Mouse (Mus musculus) intestine, postnatal 0 days (tissue): ENCODE measurements around the gene Npb. TPM values are rescaled to one million over a fixed set of nuclear protein-coding genes. Genes with fewer than 3 reads are reported as not detected.
A peak's percentile ranks its signal among the peaks of the same experiment; 100 is the strongest.

ENCODE experiments used
- ATAC-seq: fragments of 200-750 bp; cut with Nextera tagmentation; 2 replicates; pipeline ENCODE4 v1.8.0; 2017; ENCODE audit warnings: mild to moderate bottlenecking, moderate TSS enrichment, moderate library complexity
- H3K27ac ChIP-seq: fragments of 300-500 bp; sonication (generic); 2 replicates; pipeline ENCODE4 v1.5.1; 2014; ENCODE audit warnings: mild to moderate bottlenecking, low read depth, low read length, moderate library complexity
- H3K27me3 ChIP-seq: fragments of 300-500 bp; sonication (generic); replicated peaks from 2 replicates; pipeline ENCODE4 v1.6.1; 2014; ENCODE audit warnings: low read length, mixed read lengths; ENCODE audit not compliant: control insufficient read depth, insufficient read depth
- H3K36me3 ChIP-seq: fragments of 300-500 bp; sonication (generic); 2 replicates; pipeline ENCODE4 v1.6.1; 2014; ENCODE audit warnings: mild to moderate bottlenecking, moderate library complexity; ENCODE audit not compliant: control insufficient read depth, insufficient read depth
- H3K4me1 ChIP-seq: fragments of 300-500 bp; sonication (generic); replicated peaks from 2 replicates; pipeline ENCODE4 v1.6.1; 2014; ENCODE audit warnings: antibody characterized with exemption, low read length, mixed read lengths; ENCODE audit not compliant: control insufficient read depth, insufficient read depth
- H3K4me2 ChIP-seq: fragments of 300-500 bp; sonication (generic); replicated peaks from 2 replicates; pipeline ENCODE4 v1.6.1; 2014; ENCODE audit warnings: low read depth, mild to moderate bottlenecking, moderate library complexity
- H3K4me3 ChIP-seq: fragments of 300-500 bp; sonication (generic); 2 replicates; pipeline ENCODE4 v1.5.1; 2014; ENCODE audit warnings: low read depth, low read length
- H3K9ac ChIP-seq: fragments of 300-500 bp; sonication (generic); 2 replicates; pipeline ENCODE4 v1.6.1; 2014; ENCODE audit warnings: mild to moderate bottlenecking, low read depth, low read length
- H3K9me3 ChIP-seq: fragments of 300-500 bp; sonication (generic); 2 replicates; pipeline ENCODE4 v1.6.1; 2016; ENCODE audit warnings: mixed run types; ENCODE audit not compliant: control insufficient read depth
- CTCF ChIP-seq: sonication (generic); IDR thresholded peaks from 2 replicates; pipeline ENCODE4 v1.5.1; 2016; ENCODE audit warnings: low read depth, mild to moderate bottlenecking, control low read depth, antibody characterized with exemption, moderate library complexity
- WGBS: fragments of 180-500 bp; shearing (Covaris S2); extraction: QIAGEN DNeasy Blood & Tissue Kit; methylation state at CpG from one replicate; pipeline ENCODE4 v1.1.7; 2014; 5-methylcytosine and 5-hydroxymethylcytosine counted together
- polyA plus RNA-seq: library from polyadenylated mRNA; unstranded; fragments of >200 nt; fragmentation: Nextera tagmentation; extraction: Ambion mirVana; gene quantifications from 2 replicates; pipeline ENCODE4 v1.2.1, GENCODE M21; 2015

The Npb gene
- polyA plus RNA-seq, 1 experiment from 2014 or later = 3.4 TPM

DNA sequence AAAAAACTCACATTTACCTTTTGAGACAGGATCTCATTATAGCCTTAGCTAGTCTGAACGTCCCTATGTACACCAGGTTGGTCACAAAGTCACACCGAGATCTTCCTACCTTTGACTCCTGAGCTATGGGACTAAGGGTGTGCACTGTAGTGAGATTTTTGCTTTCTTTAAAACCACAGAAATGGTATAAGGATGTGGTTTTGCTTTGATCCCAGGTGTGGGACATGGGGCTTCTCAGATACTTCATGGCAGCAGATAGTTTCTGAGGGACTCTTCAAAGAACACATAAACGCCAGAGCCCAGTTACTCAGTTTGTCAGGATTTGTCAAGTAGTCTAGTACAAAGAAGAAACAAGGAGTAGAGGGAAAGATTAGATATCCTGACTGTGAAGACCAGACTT is 7.6 kb upstream of the Npb start:
- Histone ChIP-seq H3K4me3 (no peak overlapping the region), H3K36me3 (peaks cover 34% of the 10 kb centered on the region), H3K9me3 (no peaks in the 10 kb centered on the region), H3K4me1 (0 out of 2 replicates have a peak, but pooled peaks cover 6% of the 10 kb centered on the region), H3K4me2 (no peak overlapping the region), H3K27me3 (no peaks in the 10 kb centered on the region), H3K9ac (no peak overlapping the region), H3K27ac (no peak overlapping the region)
- ATAC-seq = no peak
- TF ChIP-seq CTCF = no peak
- 87% methylated on average over 3 of the region's 3 CpGs for WGBS

DNA sequence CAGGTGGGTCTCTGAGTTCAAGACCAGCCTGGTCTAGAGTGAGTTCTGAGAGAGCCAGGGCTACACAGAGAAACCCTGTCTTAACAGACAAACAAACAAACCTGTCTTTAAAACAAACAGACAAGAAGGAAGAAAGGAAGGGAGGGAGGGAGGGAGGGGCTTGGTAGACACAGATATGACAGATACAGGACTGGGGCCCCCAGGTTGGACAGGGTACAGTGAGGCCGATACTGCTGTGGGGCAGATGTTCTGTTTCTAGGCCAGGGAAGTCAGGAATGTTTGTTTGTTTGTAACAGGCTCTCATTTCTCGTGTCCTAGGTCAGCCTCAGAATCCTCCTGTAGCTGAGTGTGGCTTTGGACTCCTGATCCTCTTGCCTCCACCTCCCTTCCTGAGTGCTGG is 4.7 kb upstream of the Npb start:
- H3K9ac ChIP-seq = no peak overlapping the region
- peaks cover 31% of the 10 kb centered on the region for H3K36me3 ChIP-seq
- no peaks in the 10 kb centered on the region for H3K27me3 ChIP-seq

DNA sequence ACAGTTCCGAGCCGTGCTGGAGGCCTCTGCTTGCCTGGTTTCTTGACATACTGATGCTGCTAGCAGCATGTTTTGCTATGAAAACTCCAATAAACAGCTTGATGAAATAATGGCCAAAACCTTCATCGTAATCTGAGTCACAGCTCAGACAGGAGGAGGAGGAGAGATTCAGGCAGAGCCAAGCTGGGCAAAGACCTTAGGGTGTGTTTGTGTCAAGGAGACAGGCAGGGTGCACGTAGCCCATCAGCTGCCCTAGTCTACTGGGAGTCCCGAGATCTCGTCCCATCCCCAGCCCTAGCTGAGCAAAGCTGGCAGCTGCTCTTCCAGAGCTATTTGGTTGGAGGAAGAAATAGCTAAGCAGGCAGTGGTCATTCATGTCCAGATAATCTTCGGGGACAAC is 2.6 kb upstream of the Npb start:
- no peak for ATAC-seq
- H3K9ac ChIP-seq = no peak overlapping the region
- no peaks in the 10 kb centered on the region for H3K9me3 ChIP-seq
- no peak overlapping the region for H3K27ac ChIP-seq
- H3K36me3 ChIP-seq = peaks cover 41% of the 10 kb centered on the region
- H3K4me1 ChIP-seq = no peaks in the 10 kb centered on the region; the same call in 1 of the 2 replicates
- no peak overlapping the region for H3K4me2 ChIP-seq
- TF ChIP-seq CTCF = no peak
- no peaks in the 10 kb centered on the region for H3K27me3 ChIP-seq
- 87% methylated on average over 7 of the region's 7 CpGs for WGBS
- H3K4me3 ChIP-seq = no peak overlapping the region

More for the DNA sequence above, 4.7 kb upstream of the Npb start:
- TF ChIP-seq CTCF = no peak
- ATAC-seq = no peak
- 52% methylated on average over 2 of the region's 2 CpGs for WGBS
- Histone ChIP-seq H3K4me2 (no peak overlapping the region), H3K4me3 (no peak overlapping the region), H3K9me3 (no peaks in the 10 kb centered on the region), H3K4me1 (peaks cover 6% of the 10 kb centered on the region; the same call in 1 of the 2 replicates), H3K27ac (no peak overlapping the region)

DNA sequence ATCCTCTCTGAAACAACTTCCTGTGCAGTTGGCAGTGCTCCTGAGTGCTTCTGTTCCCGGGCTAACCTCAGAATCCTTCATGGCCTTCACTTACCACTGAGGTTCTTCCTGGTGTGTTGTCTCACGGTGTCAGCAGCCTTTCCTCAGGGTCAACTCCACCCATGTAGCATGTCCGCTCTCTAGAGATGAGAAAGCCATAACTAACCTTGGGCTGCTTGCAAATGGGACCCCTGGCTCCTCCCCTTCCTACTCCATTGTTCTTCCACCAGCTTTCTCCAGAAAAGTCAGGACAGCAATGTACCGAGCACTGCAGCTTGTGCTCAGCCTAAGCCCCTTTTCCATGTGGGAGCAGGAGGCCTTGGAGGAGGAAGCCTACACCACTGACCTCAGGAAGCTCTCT is 1.5 kb upstream of the Npb start:
- TF ChIP-seq CTCF = no peak
- ATAC-seq = no peak
- Histone ChIP-seq H3K4me2 (no peak overlapping the region), H3K27ac (0 out of 2 replicates have a peak overlapping the region, but pooled peaks have one; percentile 15), H3K9me3 (no peaks in the 10 kb centered on the region), H3K4me1 (no peaks in the 10 kb centered on the region; the same call in 1 of the 2 replicates), H3K4me3 (no peak overlapping the region), H3K9ac (no peak overlapping the region), H3K36me3 (peaks cover 52% of the 10 kb centered on the region), H3K27me3 (no peaks in the 10 kb centered on the region)
- whole genome bisulfite sequencing = 69% methylated on average over 4 of the region's 4 CpGs

DNA sequence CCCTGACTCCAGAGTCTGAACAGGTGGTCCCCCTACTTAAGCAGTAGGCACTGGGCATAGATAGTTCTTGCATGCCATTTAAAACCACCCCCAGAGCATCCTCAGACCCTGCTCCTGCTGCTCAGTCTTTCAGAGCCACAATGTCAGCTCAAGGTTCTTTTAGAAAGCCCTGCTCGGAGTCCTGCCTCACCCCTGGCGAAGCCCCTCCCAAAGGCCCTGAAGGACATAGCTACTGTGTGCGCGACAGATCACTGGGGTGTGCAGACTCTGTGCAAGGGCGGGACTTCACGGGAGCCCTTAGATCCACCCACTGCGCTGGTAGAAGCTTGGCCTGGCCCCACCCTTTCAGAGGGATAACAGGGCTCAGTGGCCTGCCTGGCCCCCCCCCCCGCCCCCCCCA is 973 bp downstream of the Npb start:
- Histone ChIP-seq H3K9ac (no peak overlapping the region), H3K4me2 (0 out of 2 replicates have a peak overlapping the region, but pooled peaks have one; percentile 7), H3K27ac (no peak overlapping the region), H3K4me1 (no peaks in the 10 kb centered on the region; the same call in 1 of the 2 replicates), H3K9me3 (no peaks in the 10 kb centered on the region), H3K27me3 (no peaks in the 10 kb centered on the region), H3K36me3 (peaks cover 55% of the 10 kb centered on the region), H3K4me3 (no peak overlapping the region)
- 22% methylated on average over 8 of the region's 8 CpGs for WGBS
- no peak for TF ChIP-seq CTCF
- ATAC-seq = peak; percentile 41

DNA sequence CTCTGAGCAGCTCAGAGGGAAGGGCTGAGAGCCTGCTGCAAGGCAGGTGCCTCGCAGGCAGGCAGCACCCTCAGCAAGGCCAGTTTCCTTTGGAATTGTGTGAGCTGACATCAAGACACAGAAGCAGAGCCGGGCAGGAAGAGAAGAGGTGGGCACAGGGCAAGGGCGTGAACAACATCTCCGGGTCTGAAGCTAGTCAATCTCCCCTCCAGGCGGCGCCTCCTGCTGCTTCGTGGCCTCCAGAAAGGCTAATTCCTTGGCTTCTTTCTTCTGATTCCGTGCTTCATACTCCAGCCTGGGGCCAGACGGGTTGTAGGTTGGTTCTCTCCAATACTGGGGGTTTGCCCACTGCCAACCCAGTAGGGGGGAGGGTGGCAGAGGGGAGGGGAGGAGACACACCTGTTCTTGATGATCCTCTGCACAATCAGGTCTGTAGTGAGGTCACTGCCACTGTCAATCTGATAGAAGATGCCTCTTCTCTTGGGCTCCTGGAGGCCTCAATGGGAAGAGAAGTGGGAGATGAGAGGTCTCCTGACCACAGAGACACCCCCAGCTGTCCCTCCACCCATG is 2.3 kb downstream of the Npb start:
- H3K36me3 ChIP-seq = peaks cover 58% of the 10 kb centered on the region

DNA sequence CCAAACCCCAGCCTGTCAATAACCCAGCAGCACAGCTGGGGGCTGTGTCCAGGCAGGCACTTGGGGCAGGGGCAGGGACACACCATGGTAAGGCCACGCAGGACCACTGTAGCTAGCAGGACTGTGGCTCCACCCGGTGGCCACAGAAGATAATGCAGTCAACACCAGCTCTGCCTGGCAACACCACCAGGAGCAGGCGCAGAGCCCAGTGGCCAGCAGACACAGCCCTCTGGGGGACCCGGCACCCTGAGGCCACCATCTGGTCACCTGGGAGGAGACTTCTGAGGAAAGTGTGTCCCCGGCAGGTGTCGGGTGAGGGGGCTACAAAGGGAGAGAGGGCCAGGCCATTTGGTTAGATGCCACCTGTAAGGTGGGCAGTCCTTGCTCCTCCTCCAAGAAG is 4.5 kb downstream of the Npb start:
- WGBS = 43% methylated on average over 6 of the region's 6 CpGs
- H3K4me1 ChIP-seq = peaks cover 6% of the 10 kb centered on the region; the same call in 1 of the 2 replicates
- no peak overlapping the region for H3K4me2 ChIP-seq
- TF ChIP-seq CTCF = peak; percentile 92
- H3K9me3 ChIP-seq = no peaks in the 10 kb centered on the region
- H3K36me3 ChIP-seq = peaks cover 52% of the 10 kb centered on the region
- no peak overlapping the region for H3K27ac ChIP-seq
- no peak for ATAC-seq
- no peak overlapping the region for H3K9ac ChIP-seq
- no peaks in the 10 kb centered on the region for H3K27me3 ChIP-seq
- H3K4me3 ChIP-seq = no peak overlapping the region

More for the DNA sequence above, 2.3 kb downstream of the Npb start:
- no peak for ATAC-seq
- TF ChIP-seq CTCF = no peak
- Histone ChIP-seq H3K4me1 (no peaks in the 10 kb centered on the region; the same call in 1 of the 2 replicates), H3K9ac (no peak overlapping the region), H3K27ac (no peak overlapping the region), H3K4me2 (no peak overlapping the region), H3K9me3 (no peaks in the 10 kb centered on the region), H3K27me3 (no peaks in the 10 kb centered on the region), H3K4me3 (no peak overlapping the region)
- 81% methylated on average over 9 of the region's 9 CpGs for WGBS
